Mouse (Mus musculus) megakaryocyte, embryonic 14.5 days (primary cell): ENCODE measurements around the gene Hyal3. TPM values are rescaled to one million over a fixed set of nuclear protein-coding genes. Genes with fewer than 3 reads are reported as not detected.

Source experiments
- H3K27me3 ChIP-seq: replicated peaks from 2 replicates; pipeline ENCODE3; 2012; ENCODE audit warnings: inconsistent platforms
- H3K36me3 ChIP-seq: replicated peaks from 2 replicates; pipeline ENCODE3; 2012; ENCODE audit warnings: low read length, inconsistent platforms, mixed read lengths
- H3K4me1 ChIP-seq: 2 replicates; pipeline ENCODE4 v1.6.1; 2012; ENCODE audit warnings: inconsistent platforms
- H3K4me3 ChIP-seq: replicated peaks from 2 replicates; pipeline ENCODE3; 2012; ENCODE audit warnings: moderate library complexity, mild to moderate bottlenecking, inconsistent platforms
- H3K9me3 ChIP-seq: 2 replicates; pipeline ENCODE4 v1.6.1; 2012; ENCODE audit warnings: inconsistent platforms
- FLI1 ChIP-seq: IDR thresholded peaks from 2 replicates; pipeline ENCODE4 v1.6.1; 2012; ENCODE audit warnings: low read length, inconsistent platforms, mixed read lengths
- GATA1 ChIP-seq: IDR thresholded peaks from 3 replicates; pipeline ENCODE4 v1.6.1; 2012; ENCODE audit warnings: mixed read lengths, low read length, inconsistent platforms, borderline replicate concordance
- polyA plus RNA-seq: library from polyadenylated mRNA; stranded (reverse); fragments of >175 nt; gene quantifications from 2 replicates; pipeline ENCODE4 v1.2.3, GENCODE M21; 2012; ENCODE audit warnings: low replicate concordance; ENCODE audit not compliant: insufficient read depth

Hyal3 gene
- polyA plus RNA-seq, 1 experiment = 0.31 TPM

DNA sequence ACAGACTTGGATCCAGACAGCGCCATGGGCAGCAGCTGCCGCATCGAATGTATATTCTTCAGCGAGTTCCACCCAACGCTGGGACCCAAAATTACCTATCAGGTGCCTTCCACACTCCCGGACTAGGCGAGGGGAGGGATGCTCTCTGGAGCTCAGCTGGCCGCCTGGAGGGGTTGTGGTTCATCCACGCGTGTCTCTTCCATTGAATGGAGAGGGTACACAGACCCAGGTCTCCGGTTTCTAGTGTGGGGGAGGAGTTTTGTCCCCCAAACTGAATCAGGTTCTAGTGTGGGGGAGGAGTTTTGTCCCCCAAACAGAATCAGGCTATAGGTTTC lies 38.3 kb upstream of the Hyal3 start:
- peak overlapping the region; percentile 94 for H3K4me3 ChIP-seq
- peaks cover 61% of the 10 kb centered on the region for H3K36me3 ChIP-seq
- H3K9me3 ChIP-seq = no peaks in the 10 kb centered on the region
- no peaks in the 10 kb centered on the region for H3K27me3 ChIP-seq
- peaks cover 74% of the 10 kb centered on the region for H3K4me1 ChIP-seq
- TF ChIP-seq FLI1 (no peak), GATA1 (no peak)

DNA sequence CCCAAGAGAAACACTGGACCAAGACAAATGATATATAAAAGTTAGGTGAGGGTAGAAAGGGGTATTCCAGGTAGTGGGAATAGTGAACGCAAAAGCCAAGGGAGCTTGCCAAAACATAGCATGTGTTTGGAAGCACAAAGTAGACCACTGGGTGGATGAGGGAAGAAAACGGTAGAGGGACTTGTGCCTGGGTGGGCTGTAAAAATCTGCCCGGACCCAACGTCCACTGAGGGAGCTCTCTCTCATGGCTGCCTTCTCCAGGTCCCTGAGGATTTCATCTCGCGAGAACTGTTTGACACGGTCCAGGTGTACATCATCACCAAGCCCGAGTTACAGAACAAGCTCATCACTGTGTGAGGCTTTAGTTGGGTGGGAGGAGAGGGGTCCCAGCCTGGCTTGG lies 37.9 kb upstream of the Hyal3 start:
- Histone ChIP-seq H3K4me1 (peaks cover 74% of the 10 kb centered on the region), H3K9me3 (no peaks in the 10 kb centered on the region), H3K36me3 (peaks cover 57% of the 10 kb centered on the region), H3K27me3 (no peaks in the 10 kb centered on the region), H3K4me3 (peak overlapping the region; percentile 94)
- no peak for TF ChIP-seq GATA1
- TF ChIP-seq FLI1 = no peak

DNA sequence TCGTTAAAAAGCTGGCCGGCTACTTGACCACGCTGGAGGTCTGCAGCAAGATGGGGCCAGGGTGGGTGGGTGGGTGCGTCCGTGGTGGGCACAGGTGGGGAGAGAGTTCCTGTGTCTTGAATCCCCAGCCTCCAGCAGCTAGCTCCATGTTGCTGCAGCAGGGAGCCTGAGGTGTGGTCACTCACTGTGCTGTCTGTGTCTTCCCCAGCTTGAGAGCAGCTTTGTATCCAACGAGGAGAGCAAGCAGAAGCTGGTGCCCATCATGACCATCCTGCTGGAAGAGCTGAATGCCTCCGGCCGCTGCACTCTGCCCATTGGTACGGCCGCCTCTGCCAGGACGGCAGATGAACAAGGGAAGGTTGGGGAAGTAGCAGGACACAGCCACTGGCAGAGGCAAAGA lies 37.3 kb upstream of the Hyal3 start:
- Histone ChIP-seq H3K27me3 (no peaks in the 10 kb centered on the region), H3K4me3 (no peak overlapping the region), H3K9me3 (no peaks in the 10 kb centered on the region), H3K4me1 (peaks cover 74% of the 10 kb centered on the region), H3K36me3 (peaks cover 51% of the 10 kb centered on the region)
- no peak for TF ChIP-seq FLI1
- no peak for TF ChIP-seq GATA1

DNA sequence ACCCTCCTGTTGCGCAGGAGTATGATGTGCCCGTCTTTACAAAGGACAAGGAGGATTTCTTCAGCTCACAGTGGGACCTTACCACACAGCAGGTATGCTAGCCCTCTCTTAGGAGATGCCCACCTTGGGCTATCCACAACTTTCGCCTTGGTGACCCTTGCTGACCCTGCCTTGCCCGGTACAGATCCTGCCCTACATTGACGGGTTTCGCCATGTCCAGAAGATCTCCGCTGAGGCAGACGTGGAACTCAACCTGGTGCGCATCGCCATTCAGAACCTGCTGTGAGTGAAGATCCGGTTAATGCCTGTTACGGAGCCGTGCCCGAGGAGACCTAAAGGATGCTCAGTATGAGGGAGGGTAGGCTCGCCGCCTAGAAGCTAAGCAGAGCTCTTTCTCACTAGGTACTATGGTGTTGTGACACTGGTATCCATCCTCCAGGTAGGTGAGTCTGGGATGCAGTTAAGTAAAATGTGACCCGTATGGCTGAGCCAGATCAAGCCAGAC lies 36.4 kb upstream of the Hyal3 start:
- TF ChIP-seq FLI1 = no peak
- H3K4me1 ChIP-seq = peaks cover 78% of the 10 kb centered on the region
- no peak overlapping the region for H3K4me3 ChIP-seq
- H3K27me3 ChIP-seq = peaks cover 3% of the 10 kb centered on the region
- peaks cover 42% of the 10 kb centered on the region for H3K36me3 ChIP-seq
- H3K9me3 ChIP-seq = no peaks in the 10 kb centered on the region

DNA sequence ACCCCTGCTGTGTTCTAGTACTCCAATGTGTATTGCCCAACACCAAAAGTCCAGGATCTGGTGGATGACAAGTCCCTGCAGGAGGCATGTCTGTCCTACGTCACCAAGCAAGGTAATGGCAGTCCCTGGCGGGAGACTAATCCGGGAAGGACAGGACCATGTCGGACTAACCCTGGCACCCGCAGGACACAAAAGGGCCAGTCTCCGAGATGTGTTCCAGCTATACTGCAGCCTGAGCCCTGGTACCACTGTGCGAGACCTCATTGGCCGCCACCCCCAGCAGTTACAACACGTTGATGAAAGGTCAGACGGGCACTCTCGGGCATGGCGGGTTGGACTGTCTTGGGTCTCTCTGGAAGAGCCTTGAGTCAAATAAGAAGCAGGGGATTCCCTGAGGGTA lies 35.9 kb upstream of the Hyal3 start:
- peaks cover 8% of the 10 kb centered on the region for H3K27me3 ChIP-seq
- peaks cover 80% of the 10 kb centered on the region for H3K4me1 ChIP-seq
- TF ChIP-seq GATA1 = no peak
- no peak overlapping the region for H3K4me3 ChIP-seq
- H3K36me3 ChIP-seq = peaks cover 37% of the 10 kb centered on the region
- H3K9me3 ChIP-seq = no peaks in the 10 kb centered on the region

DNA sequence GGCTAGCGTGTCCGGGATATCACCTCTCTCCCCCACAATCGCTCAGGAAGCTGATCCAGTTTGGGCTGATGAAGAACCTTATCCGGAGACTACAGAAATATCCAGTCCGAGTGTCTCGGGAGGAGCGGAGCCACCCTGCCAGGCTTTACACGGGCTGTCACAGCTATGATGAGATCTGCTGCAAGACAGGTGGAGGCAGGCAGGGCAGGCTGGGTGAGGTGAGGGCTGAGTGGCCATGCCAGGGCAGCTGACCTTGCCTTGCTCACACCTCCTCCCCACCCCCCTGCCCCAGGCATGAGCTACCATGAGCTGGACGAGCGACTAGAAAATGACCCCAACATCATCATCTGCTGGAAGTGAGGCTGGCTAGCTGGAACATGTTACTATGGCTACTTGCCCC lies 35.4 kb upstream of the Hyal3 start:
- Histone ChIP-seq H3K36me3 (peaks cover 32% of the 10 kb centered on the region), H3K27me3 (peaks cover 8% of the 10 kb centered on the region), H3K9me3 (no peaks in the 10 kb centered on the region), H3K4me1 (peaks cover 79% of the 10 kb centered on the region), H3K4me3 (peak overlapping the region; percentile 40)
- TF ChIP-seq FLI1 (no peak), GATA1 (no peak)

DNA sequence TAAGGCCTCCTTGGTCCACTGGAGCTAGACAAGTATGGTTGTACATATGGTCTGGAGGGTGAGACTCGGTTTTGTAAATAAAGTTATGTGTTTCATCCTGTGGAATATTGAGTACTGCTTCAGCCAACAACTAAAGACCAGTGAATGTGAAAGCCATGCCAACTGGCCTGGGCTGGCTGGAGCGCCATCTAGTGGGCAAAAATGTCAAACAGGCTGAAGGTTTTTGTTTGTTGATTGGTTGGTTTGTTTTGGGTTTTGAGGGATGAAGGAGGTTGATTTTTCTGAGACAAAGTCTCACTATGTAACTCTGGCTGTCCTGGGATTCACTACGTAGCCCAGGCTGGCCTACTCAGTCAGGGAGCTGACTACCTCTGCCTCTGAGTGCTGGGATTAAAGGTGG lies 35.0 kb upstream of the Hyal3 start:
- H3K9me3 ChIP-seq = no peaks in the 10 kb centered on the region
- H3K4me3 ChIP-seq = peak overlapping the region; percentile 40
- peaks cover 8% of the 10 kb centered on the region for H3K27me3 ChIP-seq
- peaks cover 79% of the 10 kb centered on the region for H3K4me1 ChIP-seq
- no peak for TF ChIP-seq FLI1
- no peak for TF ChIP-seq GATA1
- H3K36me3 ChIP-seq = peaks cover 28% of the 10 kb centered on the region

DNA sequence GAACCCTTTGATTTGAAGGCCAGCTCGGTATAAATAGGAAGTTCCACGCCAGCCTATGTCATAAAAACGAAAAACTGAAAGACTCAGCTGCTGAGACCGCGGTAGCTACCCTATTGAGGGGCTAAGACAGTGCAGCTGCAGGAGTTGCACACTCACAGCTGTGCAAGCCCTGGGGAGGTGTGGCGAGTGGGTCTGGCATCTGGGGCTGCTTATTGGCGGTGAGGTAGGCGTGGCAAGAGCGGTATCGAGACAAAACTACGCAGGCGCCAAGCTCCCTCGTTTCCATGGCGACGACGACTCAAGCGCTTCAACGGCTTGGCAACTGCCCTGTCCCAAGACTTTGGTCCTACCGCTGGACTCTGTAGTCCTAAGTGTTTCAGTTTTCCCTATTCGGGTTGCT lies 33.6 kb upstream of the Hyal3 start, which contains the start of gene Zmynd10:
Gene Zmynd10 (plus strand): TSS at position 273 of the 400 bp plus-strand sequence.
- H3K9me3 ChIP-seq = no peaks in the 10 kb centered on the region
- H3K4me3 ChIP-seq = peak within 1 kb of the TSS; percentile 85
- peaks cover 82% of the 10 kb centered on the region for H3K4me1 ChIP-seq
- H3K36me3 ChIP-seq = peaks cover 28% of the 10 kb centered on the region
- no peak for TF ChIP-seq GATA1
- TF ChIP-seq FLI1 = no peak
- H3K27me3 ChIP-seq = peaks cover 8% of the 10 kb centered on the region

DNA sequence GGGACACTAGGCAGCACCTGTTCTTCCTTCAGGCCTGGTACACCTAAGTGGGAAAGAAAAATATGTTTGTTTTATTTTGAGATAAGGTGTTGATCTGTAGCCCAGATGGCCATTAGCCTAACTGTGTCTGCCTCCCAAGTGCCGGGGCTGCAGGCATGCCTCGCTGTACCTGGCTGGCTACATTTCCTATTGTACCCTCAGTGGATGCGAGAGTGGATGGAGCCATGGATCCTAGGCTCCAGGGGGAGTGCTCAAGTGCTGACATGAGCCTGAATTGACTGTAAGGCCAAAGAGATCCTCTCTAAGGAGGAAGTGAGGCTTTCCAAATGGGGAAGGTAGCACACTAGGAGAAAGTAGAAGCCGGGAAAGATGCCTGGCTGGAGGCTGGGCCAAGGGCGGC lies 32.7 kb upstream of the Hyal3 start:
- Histone ChIP-seq H3K27me3 (peaks cover 8% of the 10 kb centered on the region), H3K4me3 (peak overlapping the region; percentile 85), H3K36me3 (peaks cover 28% of the 10 kb centered on the region), H3K4me1 (peaks cover 82% of the 10 kb centered on the region), H3K9me3 (no peaks in the 10 kb centered on the region)
- no peak for TF ChIP-seq GATA1
- no peak for TF ChIP-seq FLI1

DNA sequence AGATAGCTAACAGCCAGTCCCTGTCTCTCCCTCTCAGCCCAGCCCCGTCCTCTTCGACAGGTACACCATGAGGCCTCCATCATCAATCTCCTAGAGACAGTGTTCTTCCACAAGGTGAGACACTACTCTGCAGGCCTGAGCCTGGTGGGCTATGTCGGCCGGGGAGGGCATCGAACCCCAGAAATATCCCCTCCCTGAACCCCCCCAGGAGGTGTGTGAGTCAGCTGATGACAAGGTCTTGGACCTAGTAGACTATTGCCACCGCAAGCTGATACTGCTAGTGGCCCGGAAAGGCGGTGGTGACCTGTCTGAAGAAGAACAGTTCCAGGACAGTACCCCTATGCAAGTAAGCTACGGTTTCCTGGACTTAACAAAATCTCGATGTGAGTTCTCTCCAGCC lies 31.8 kb upstream of the Hyal3 start:
- Histone ChIP-seq H3K4me1 (peaks cover 85% of the 10 kb centered on the region), H3K4me3 (no peak overlapping the region), H3K9me3 (no peaks in the 10 kb centered on the region), H3K36me3 (peaks cover 23% of the 10 kb centered on the region), H3K27me3 (peaks cover 8% of the 10 kb centered on the region)
- no peak for TF ChIP-seq GATA1
- TF ChIP-seq FLI1 = no peak
